Mouse (Mus musculus): ENCODE results near the gene Ap3d1. TPM values are rescaled to one million over a fixed set of nuclear protein-coding genes. Genes with fewer than 3 reads are reported as not detected.

Ap3d1 gene
- polyA plus RNA-seq (2014; fragmentation: Illumina TruSeq; extraction: RNeasy Lipid Tissue Mini Kit (QIAGEN cat#74804); ENCODE audit: low read depth, low replicate concordance) = 7.5 TPM

DNA sequence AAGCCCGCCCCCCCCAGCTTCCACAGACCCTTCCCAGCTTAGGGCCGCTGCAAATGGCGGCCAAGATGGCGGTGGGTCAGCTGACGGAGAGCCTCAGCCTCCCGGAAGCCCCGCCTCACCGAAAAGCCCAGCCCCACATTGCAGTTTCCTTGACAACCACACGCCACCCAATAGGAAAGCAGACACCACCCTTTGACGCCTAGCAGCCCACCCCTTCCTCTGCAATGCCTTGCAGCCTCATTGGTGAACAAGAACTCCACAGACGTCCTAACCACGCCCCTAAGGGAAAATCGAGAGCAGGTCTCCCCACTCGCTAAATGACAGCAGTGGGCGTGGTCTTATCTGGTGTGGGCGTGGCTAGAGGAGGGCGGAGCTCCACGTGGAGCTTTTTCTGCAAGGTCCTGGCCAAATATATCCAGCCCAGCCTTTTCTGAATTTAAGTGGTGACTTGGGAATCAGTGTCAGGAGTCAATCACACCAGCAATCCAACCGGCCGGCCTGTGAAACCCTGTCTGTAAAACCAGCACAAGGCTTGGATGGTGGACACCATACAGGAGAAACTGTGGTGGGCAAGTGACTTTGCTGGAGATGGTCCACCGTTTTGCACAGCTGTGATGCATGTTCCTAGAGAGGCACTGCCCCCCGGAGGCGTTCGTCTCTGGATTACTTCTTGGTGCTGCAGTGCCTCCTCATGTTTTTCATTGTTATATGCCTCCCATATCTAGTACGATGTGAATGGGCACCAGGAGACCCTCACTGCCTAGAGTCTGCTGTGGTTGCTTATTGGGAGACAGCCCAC lies at the start of gene Ap3d1:
Gene Ap3d1, minus strand, starts transcription at position 85 of the 799 bp plus-strand sequence.

DNA sequence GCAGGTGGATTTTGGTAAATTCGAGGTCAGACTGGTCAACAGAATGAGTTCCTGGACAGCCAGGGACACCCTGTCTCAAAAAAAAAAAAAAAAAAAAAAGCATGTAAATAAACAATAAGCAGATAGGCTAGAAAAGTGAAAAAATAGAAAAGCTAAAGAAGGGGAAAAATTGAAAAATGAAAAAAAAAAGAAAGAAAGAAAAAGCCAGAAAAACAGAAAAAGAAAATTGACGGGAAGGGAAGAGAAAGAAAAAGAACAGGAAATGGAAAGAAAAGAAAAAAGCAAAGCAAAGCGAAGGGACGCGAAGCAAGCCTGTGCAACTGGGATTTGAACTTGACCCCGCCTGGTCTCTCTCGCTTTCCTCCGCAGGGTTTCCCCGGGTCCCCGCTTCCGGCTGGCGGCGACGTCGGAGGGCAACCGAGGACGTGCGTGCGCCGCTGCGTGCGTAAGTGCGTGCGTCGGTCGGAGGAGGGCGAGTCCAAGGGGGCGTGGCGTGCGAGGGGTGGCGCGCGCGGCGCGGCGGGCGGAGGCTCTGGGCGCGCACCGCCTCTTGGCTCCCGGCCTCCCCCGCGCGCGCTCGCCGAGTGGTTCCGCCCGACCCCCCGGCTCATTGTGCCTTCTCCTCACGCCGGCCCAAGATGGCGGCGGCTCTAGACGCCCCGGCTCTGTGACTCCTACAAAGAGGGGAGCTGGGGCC lies 12.7 kb upstream of the Ap3d1 start, which contains the start of gene Dot1l:
Gene Dot1l, plus strand, starts transcription at position 613 of the 697 bp plus-strand sequence.

DNA sequence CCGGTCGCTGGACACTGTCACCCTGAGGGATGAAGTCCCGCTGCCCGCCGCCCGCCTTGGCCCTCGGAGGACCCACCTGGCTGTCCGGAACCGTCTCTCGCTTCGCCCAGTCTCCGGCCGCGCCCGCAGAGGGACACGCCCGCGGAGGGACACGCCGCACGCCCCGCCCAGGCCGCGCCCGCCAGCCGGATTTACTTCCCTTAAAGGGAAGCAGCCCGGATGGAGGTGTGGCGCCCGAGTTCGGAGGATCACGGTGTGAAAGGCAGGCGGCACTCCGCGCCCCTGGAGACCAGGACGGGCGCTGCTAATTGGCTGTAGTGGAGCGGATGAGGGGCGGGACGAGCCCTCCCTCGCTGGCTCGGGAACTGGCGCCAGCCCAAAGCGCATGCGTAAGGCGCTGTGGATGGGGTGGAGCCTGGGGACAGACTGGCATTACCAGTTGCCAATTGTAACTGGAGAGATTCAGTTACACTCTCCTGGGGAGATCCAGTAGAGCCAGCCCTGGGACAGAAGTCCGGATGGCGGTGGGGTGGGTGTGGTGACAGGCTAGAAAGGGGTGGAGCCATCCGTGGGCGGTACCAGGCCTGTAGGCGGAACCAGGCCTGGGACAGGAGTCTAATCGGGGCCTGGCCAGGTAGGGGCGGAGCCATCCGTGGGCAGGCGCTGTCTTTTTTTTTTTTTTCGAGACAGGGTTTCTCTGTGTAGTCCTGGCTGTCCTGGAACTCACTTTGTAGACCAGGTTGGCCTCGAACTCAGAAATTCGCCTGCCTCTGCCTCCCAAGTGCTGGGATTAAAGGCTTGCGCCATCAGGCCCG lies 40.1 kb downstream of the Ap3d1 start, which contains the start of the genes Mob3a and Izumo4:
Gene Mob3a, minus strand, starts transcription at position 257 of the 815 bp plus-strand sequence.
Gene Izumo4, plus strand, starts transcription at position 464 of the 815 bp plus-strand sequence.

DNA sequence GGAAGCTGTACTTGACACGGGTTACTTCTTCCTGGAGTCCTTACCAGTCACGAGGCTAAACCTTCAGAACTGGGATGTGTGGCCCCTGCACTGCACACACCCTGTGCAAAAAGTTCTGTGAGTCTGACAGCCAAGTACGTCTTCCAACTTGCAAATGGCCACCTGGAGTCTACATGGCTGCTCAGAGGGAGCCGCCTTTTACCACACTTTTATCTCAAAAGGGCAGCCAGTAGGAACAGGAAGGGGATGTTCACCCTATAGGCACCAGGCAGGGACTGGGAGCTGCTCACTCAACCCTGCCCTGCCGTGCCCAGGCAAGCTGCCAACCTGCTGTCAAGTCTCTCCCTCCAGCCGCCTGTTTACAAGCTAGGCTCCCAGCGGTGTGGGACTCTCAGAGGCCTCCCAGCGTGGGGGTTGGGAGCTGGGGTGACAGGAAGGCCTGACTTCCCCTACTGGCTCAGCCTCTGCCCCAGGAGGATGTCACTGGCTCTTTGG lies 64.1 kb downstream of the Ap3d1 start, which contains the start of gene Mknk2:
Gene Mknk2, minus strand, starts transcription at position 171 of the 495 bp plus-strand sequence.

Other genes with a start within 250 kb of the Ap3d1 start
- not detected for gene Onecut3, start 247.4 kb downstream of the Ap3d1 start, polyA plus RNA-seq (2014; fragmentation: Illumina TruSeq; extraction: RNeasy Lipid Tissue Mini Kit (QIAGEN cat#74804); ENCODE audit: low read depth, low replicate concordance)
- gene Atp8b3, start 203.1 kb downstream of the Ap3d1 start, polyA plus RNA-seq (2014; fragmentation: Illumina TruSeq; extraction: RNeasy Lipid Tissue Mini Kit (QIAGEN cat#74804); ENCODE audit: low read depth, low replicate concordance) = not detected
- 0.72 TPM for gene Rexo1, start 180.7 kb downstream of the Ap3d1 start, polyA plus RNA-seq (2014; fragmentation: Illumina TruSeq; extraction: RNeasy Lipid Tissue Mini Kit (QIAGEN cat#74804); ENCODE audit: low read depth, low replicate concordance)
- 0.50 TPM for gene Klf16, start 164.9 kb downstream of the Ap3d1 start, polyA plus RNA-seq (2014; fragmentation: Illumina TruSeq; extraction: RNeasy Lipid Tissue Mini Kit (QIAGEN cat#74804); ENCODE audit: low read depth, low replicate concordance)
- not detected for gene Abhd17a, start 151.9 kb downstream of the Ap3d1 start, polyA plus RNA-seq (2014; fragmentation: Illumina TruSeq; extraction: RNeasy Lipid Tissue Mini Kit (QIAGEN cat#74804); ENCODE audit: low read depth, low replicate concordance)
- 1.7 TPM for gene Scamp4, start 139.4 kb downstream of the Ap3d1 start, polyA plus RNA-seq (2014; fragmentation: Illumina TruSeq; extraction: RNeasy Lipid Tissue Mini Kit (QIAGEN cat#74804); ENCODE audit: low read depth, low replicate concordance)
- not detected for gene Adat3, start 139.4 kb downstream of the Ap3d1 start, polyA plus RNA-seq (2014; fragmentation: Illumina TruSeq; extraction: RNeasy Lipid Tissue Mini Kit (QIAGEN cat#74804); ENCODE audit: low read depth, low replicate concordance)
- not detected for gene Gm49322, start 136.2 kb downstream of the Ap3d1 start, polyA plus RNA-seq (2014; fragmentation: Illumina TruSeq; extraction: RNeasy Lipid Tissue Mini Kit (QIAGEN cat#74804); ENCODE audit: low read depth, low replicate concordance)
- gene Csnk1g2, start 119.4 kb downstream of the Ap3d1 start, polyA plus RNA-seq (2014; fragmentation: Illumina TruSeq; extraction: RNeasy Lipid Tissue Mini Kit (QIAGEN cat#74804); ENCODE audit: low read depth, low replicate concordance) = 1.4 TPM
- 0.53 TPM for gene Btbd2, start 85.2 kb downstream of the Ap3d1 start, polyA plus RNA-seq (2014; fragmentation: Illumina TruSeq; extraction: RNeasy Lipid Tissue Mini Kit (QIAGEN cat#74804); ENCODE audit: low read depth, low replicate concordance)
- 3.1 TPM for gene Mknk2, start 64.2 kb downstream of the Ap3d1 start, polyA plus RNA-seq (2014; fragmentation: Illumina TruSeq; extraction: RNeasy Lipid Tissue Mini Kit (QIAGEN cat#74804); ENCODE audit: low read depth, low replicate concordance)
- 1.0 TPM for gene Mob3a, start 40.3 kb downstream of the Ap3d1 start, polyA plus RNA-seq (2014; fragmentation: Illumina TruSeq; extraction: RNeasy Lipid Tissue Mini Kit (QIAGEN cat#74804); ENCODE audit: low read depth, low replicate concordance)
- gene Izumo4, start 40.1 kb downstream of the Ap3d1 start, polyA plus RNA-seq (2014; fragmentation: Illumina TruSeq; extraction: RNeasy Lipid Tissue Mini Kit (QIAGEN cat#74804); ENCODE audit: low read depth, low replicate concordance) = 2.7 TPM
- 1.1 TPM for gene Dot1l, start 12.9 kb upstream of the Ap3d1 start, polyA plus RNA-seq (2014; fragmentation: Illumina TruSeq; extraction: RNeasy Lipid Tissue Mini Kit (QIAGEN cat#74804); ENCODE audit: low read depth, low replicate concordance)
- 1.1 TPM for gene Sf3a2, start 55.9 kb upstream of the Ap3d1 start, polyA plus RNA-seq (2014; fragmentation: Illumina TruSeq; extraction: RNeasy Lipid Tissue Mini Kit (QIAGEN cat#74804); ENCODE audit: low read depth, low replicate concordance)
- 5.0 TPM for gene Plekhj1, start 56.4 kb upstream of the Ap3d1 start, polyA plus RNA-seq (2014; fragmentation: Illumina TruSeq; extraction: RNeasy Lipid Tissue Mini Kit (QIAGEN cat#74804); ENCODE audit: low read depth, low replicate concordance)
- gene Amh, start 63.0 kb upstream of the Ap3d1 start, polyA plus RNA-seq (2014; fragmentation: Illumina TruSeq; extraction: RNeasy Lipid Tissue Mini Kit (QIAGEN cat#74804); ENCODE audit: low read depth, low replicate concordance) = not detected
- gene Jsrp1, start 71.2 kb upstream of the Ap3d1 start, polyA plus RNA-seq (2014; fragmentation: Illumina TruSeq; extraction: RNeasy Lipid Tissue Mini Kit (QIAGEN cat#74804); ENCODE audit: low read depth, low replicate concordance) = not detected
- gene Oaz1, start 84.4 kb upstream of the Ap3d1 start, polyA plus RNA-seq (2014; fragmentation: Illumina TruSeq; extraction: RNeasy Lipid Tissue Mini Kit (QIAGEN cat#74804); ENCODE audit: low read depth, low replicate concordance) = 152 TPM
- gene Lingo3, start 101.8 kb upstream of the Ap3d1 start, polyA plus RNA-seq (2014; fragmentation: Illumina TruSeq; extraction: RNeasy Lipid Tissue Mini Kit (QIAGEN cat#74804); ENCODE audit: low read depth, low replicate concordance) = not detected
- 5.6 TPM for gene Lsm7, start 112.9 kb upstream of the Ap3d1 start, polyA plus RNA-seq (2014; fragmentation: Illumina TruSeq; extraction: RNeasy Lipid Tissue Mini Kit (QIAGEN cat#74804); ENCODE audit: low read depth, low replicate concordance)
- gene Sppl2b, start 113.0 kb upstream of the Ap3d1 start, polyA plus RNA-seq (2014; fragmentation: Illumina TruSeq; extraction: RNeasy Lipid Tissue Mini Kit (QIAGEN cat#74804); ENCODE audit: low read depth, low replicate concordance) = 0.58 TPM
- not detected for gene Tmprss9, start 129.6 kb upstream of the Ap3d1 start, polyA plus RNA-seq (2014; fragmentation: Illumina TruSeq; extraction: RNeasy Lipid Tissue Mini Kit (QIAGEN cat#74804); ENCODE audit: low read depth, low replicate concordance)
- 0.45 TPM for gene Timm13, start 158.7 kb upstream of the Ap3d1 start, polyA plus RNA-seq (2014; fragmentation: Illumina TruSeq; extraction: RNeasy Lipid Tissue Mini Kit (QIAGEN cat#74804); ENCODE audit: low read depth, low replicate concordance)
- 0.19 TPM for gene Lmnb2, start 176.0 kb upstream of the Ap3d1 start, polyA plus RNA-seq (2014; fragmentation: Illumina TruSeq; extraction: RNeasy Lipid Tissue Mini Kit (QIAGEN cat#74804); ENCODE audit: low read depth, low replicate concordance)
- 2.0 TPM for gene Gadd45b, start 187.8 kb upstream of the Ap3d1 start, polyA plus RNA-seq (2014; fragmentation: Illumina TruSeq; extraction: RNeasy Lipid Tissue Mini Kit (QIAGEN cat#74804); ENCODE audit: low read depth, low replicate concordance)

Measured in liver, adult 10 weeks (tissue).